Mouse (Mus musculus): ENCODE measurements around the gene Apba2. TPM values are rescaled to one million over a fixed set of nuclear protein-coding genes. Genes with fewer than 3 reads are reported as not detected.
A peak's percentile ranks its signal among the peaks of the same experiment; 100 is the strongest.

Gene Apba2
- polyA plus RNA-seq, 1 experiment: 188 TPM

GRCm38 (mm10) chr7:64561711-64562498 lies 60.4 kb downstream of the Apba2 start:
- Histone ChIP-seq H3K4me3 (ENCODE audit: insufficient read depth, low read length) (no peak overlapping the region), H3K4me1 (ENCODE audit: control insufficient read depth, insufficient read depth, low read length) (peaks cover 21% of the 10 kb centered on the region), H3K27ac (ENCODE audit: insufficient read depth, low read length) (peak overlapping the region; percentile 86)
- TF ChIP-seq CTCF (IDR thresholded peaks at IDR 0.05; ENCODE audit: extremely low read depth, insufficient read depth, low read length) (no peak), POLR2A (IDR thresholded peaks at IDR 0.05; ENCODE audit: extremely low read depth, insufficient read depth, low read length) (no peak)

GRCm38 (mm10) chr7:64564891-64565571 lies 63.5 kb downstream of the Apba2 start:
- H3K27ac ChIP-seq (ENCODE audit: insufficient read depth, low read length): peak overlapping the region; percentile 79
- no peak for TF ChIP-seq CTCF (IDR thresholded peaks at IDR 0.05; ENCODE audit: extremely low read depth, insufficient read depth, low read length)
- TF ChIP-seq POLR2A (IDR thresholded peaks at IDR 0.05; ENCODE audit: extremely low read depth, insufficient read depth, low read length): no peak
- peaks cover 38% of the 10 kb centered on the region for H3K4me1 ChIP-seq (ENCODE audit: control insufficient read depth, insufficient read depth, low read length)
- no peak overlapping the region for H3K4me3 ChIP-seq (ENCODE audit: insufficient read depth, low read length)

- no peak for TF ChIP-seq CTCF (IDR thresholded peaks at IDR 0.05; ENCODE audit: extremely low read depth, insufficient read depth, low read length)
- no peak for TF ChIP-seq POLR2A (IDR thresholded peaks at IDR 0.05; ENCODE audit: extremely low read depth, insufficient read depth, low read length)
- Histone ChIP-seq H3K4me3 (ENCODE audit: insufficient read depth, low read length) (no peak overlapping the region), H3K27ac (ENCODE audit: insufficient read depth, low read length) (peak overlapping the region; percentile 72), H3K4me1 (ENCODE audit: control insufficient read depth, insufficient read depth, low read length) (peaks cover 45% of the 10 kb centered on the region)
Measured at GRCm38 (mm10) chr7:64566371-64567243, 65.1 kb downstream of the Apba2 start.

- peaks cover 40% of the 10 kb centered on the region for H3K4me1 ChIP-seq (ENCODE audit: control insufficient read depth, insufficient read depth, low read length)
- H3K4me3 ChIP-seq (ENCODE audit: insufficient read depth, low read length): no peak overlapping the region
- peak overlapping the region; percentile 55 for H3K27ac ChIP-seq (ENCODE audit: insufficient read depth, low read length)
- no peak for TF ChIP-seq POLR2A (IDR thresholded peaks at IDR 0.05; ENCODE audit: extremely low read depth, insufficient read depth, low read length)
- no peak for TF ChIP-seq CTCF (IDR thresholded peaks at IDR 0.05; ENCODE audit: extremely low read depth, insufficient read depth, low read length)
Measured at GRCm38 (mm10) chr7:64568722-64569121, 67.2 kb downstream of the Apba2 start.

- Histone ChIP-seq H3K4me3 (ENCODE audit: insufficient read depth, low read length) (no peak overlapping the region), H3K27ac (ENCODE audit: insufficient read depth, low read length) (0 out of 2 replicates have a peak overlapping the region, but pooled peaks have one; percentile 4), H3K4me1 (ENCODE audit: control insufficient read depth, insufficient read depth, low read length) (peaks cover 39% of the 10 kb centered on the region)
- TF ChIP-seq POLR2A (IDR thresholded peaks at IDR 0.05; ENCODE audit: extremely low read depth, insufficient read depth, low read length) (no peak), CTCF (IDR thresholded peaks at IDR 0.05; ENCODE audit: extremely low read depth, insufficient read depth, low read length) (no peak)
Measured at GRCm38 (mm10) chr7:64569676-64570075, 68.2 kb downstream of the Apba2 start.

GRCm38 (mm10) chr7:64570914-64571313 lies 69.4 kb downstream of the Apba2 start:
- H3K27ac ChIP-seq (ENCODE audit: insufficient read depth, low read length): no peak overlapping the region
- TF ChIP-seq CTCF (IDR thresholded peaks at IDR 0.05; ENCODE audit: extremely low read depth, insufficient read depth, low read length) (no peak), POLR2A (IDR thresholded peaks at IDR 0.05; ENCODE audit: extremely low read depth, insufficient read depth, low read length) (no peak)
- no peak overlapping the region for H3K4me3 ChIP-seq (ENCODE audit: insufficient read depth, low read length)
- H3K4me1 ChIP-seq (ENCODE audit: control insufficient read depth, insufficient read depth, low read length): peaks cover 34% of the 10 kb centered on the region

- Histone ChIP-seq H3K4me3 (ENCODE audit: insufficient read depth, low read length) (no peak overlapping the region), H3K27ac (ENCODE audit: insufficient read depth, low read length) (no peak overlapping the region), H3K4me1 (ENCODE audit: control insufficient read depth, insufficient read depth, low read length) (peaks cover 22% of the 10 kb centered on the region)
- no peak for TF ChIP-seq CTCF (IDR thresholded peaks at IDR 0.05; ENCODE audit: extremely low read depth, insufficient read depth, low read length)
- TF ChIP-seq POLR2A (IDR thresholded peaks at IDR 0.05; ENCODE audit: extremely low read depth, insufficient read depth, low read length): no peak
Measured at GRCm38 (mm10) chr7:64574144-64574543, 72.6 kb downstream of the Apba2 start.

GRCm38 (mm10) chr7:64576519-64576951 lies 75.0 kb downstream of the Apba2 start:
- 0 out of 2 replicates have a peak overlapping the region, but pooled peaks have one; percentile 20 for H3K27ac ChIP-seq (ENCODE audit: insufficient read depth, low read length)
- H3K4me1 ChIP-seq (ENCODE audit: control insufficient read depth, insufficient read depth, low read length): peaks cover 20% of the 10 kb centered on the region
- TF ChIP-seq CTCF (IDR thresholded peaks at IDR 0.05; ENCODE audit: extremely low read depth, insufficient read depth, low read length): no peak
- TF ChIP-seq POLR2A (IDR thresholded peaks at IDR 0.05; ENCODE audit: extremely low read depth, insufficient read depth, low read length): no peak
- H3K4me3 ChIP-seq (ENCODE audit: insufficient read depth, low read length): no peak overlapping the region

- Histone ChIP-seq H3K27ac (ENCODE audit: insufficient read depth, low read length) (no peak overlapping the region), H3K4me1 (ENCODE audit: control insufficient read depth, insufficient read depth, low read length) (peaks cover 24% of the 10 kb centered on the region), H3K4me3 (ENCODE audit: insufficient read depth, low read length) (no peak overlapping the region)
- TF ChIP-seq POLR2A (IDR thresholded peaks at IDR 0.05; ENCODE audit: extremely low read depth, insufficient read depth, low read length) (no peak), CTCF (IDR thresholded peaks at IDR 0.05; ENCODE audit: extremely low read depth, insufficient read depth, low read length) (no peak)
Measured at GRCm38 (mm10) chr7:64578176-64578575, 76.7 kb downstream of the Apba2 start.
